Mouse (Mus musculus): ENCODE measurements around the gene Ccdc88a. TPM values are rescaled to one million over a fixed set of nuclear protein-coding genes. Genes with fewer than 3 reads are reported as not detected.

Ccdc88a gene
- polyA plus RNA-seq (2017; shearing (Covaris generic)): 0.56 TPM

DNA sequence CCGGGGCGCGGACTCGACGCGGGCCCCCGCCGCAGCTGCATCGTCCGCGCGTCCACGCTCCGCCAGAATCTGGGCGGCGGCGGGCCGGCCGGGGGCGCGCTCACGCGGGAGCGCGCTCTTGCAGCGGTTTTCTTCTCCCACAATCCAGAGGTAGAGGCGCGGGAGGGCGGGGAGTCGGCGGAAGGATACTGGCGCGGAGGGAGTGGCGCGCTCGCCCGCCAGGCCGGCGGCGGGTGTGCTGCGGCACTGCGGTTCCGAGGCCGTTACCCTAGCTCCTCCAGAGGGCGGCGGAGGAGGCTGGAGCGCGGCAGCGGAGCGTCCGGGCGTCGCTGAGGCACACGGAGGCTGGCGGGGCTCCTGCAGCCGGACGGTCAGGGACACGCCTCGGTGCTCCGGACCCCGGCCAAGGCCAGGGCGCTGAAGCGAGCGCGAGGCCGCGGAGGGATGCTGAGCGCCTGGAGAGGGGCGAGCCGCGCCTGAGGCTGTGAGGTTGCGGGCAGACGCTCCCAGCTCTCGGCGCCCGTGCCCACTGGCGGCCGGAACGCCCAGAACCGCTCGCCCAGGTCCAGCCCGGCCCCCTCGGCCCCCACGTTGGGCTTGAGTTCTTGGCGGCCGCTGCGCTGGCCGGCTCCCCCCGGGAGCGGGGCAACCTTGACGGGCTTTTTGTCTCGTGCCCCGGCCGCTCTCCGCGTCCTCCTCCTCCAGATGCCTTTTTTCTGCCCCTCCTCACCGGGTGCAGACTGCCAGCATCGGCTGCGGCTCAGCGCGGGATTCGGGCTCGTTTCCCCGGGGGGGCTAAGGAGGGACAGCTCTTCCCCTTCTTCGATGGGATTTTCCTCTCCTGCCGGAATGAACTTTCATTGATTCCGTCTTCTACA, at the start of gene Ccdc88a:
Gene Ccdc88a, plus strand, starts transcription at position 263 of the 878 bp plus-strand sequence.

GRCm38 (mm10) chr11:29514682-29515412, 141.4 kb downstream of the Ccdc88a start, which contains the start of gene Prorsd1:
TSS of gene Prorsd1 (minus strand) at chr11:29515033.

DNA sequence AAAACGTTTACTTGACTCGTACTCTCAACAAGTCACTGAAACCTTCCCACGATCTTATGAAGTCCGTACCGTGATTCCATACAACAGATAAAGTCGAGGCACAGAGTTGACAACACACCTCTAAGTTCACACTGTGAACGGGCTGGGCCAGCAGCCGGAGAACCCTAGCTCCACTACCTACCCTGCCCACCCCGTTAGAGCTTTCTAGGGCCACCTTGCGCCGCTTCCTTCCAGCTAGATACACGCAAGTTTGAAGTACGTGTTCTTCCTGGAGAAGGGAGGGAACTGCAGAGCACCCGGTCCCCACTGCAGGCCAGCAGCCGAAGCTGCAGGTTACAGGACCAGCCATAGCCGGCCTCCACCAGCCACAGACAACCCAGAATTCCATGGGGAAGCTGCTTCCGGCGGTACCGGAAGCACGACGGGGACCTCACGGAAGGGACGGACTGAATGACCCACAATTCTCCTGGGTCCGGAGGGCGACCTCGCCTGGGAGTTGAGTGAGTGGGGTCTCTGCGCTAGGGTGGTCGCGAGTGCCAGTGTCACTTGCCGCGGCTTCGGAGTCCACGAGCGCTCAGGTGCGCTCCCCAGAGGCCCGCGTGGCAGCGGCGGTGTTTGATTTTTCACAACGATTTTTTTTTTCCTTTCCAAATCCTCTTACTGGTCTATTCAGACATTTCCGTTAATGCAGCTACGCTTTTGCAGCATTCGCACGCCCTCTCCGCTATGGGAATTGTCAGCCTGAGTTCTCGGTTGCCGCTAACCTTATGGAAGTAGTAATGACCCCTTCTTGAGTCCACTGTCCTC, 152.7 kb downstream of the Ccdc88a start, which contains the start of gene Mtif2:
Gene Mtif2, plus strand, starts transcription at position 421 of the 807 bp plus-strand sequence.

GRCm38 (mm10) chr11:29547752-29548503, 174.5 kb downstream of the Ccdc88a start, which contains the start of the genes Clhc1 and Rps27a:
TSS of gene Clhc1 (plus strand) at chr11:29547950.
TSS of gene Rps27a (minus strand) at chr11:29548109.

Other genes with a start within 250 kb of the Ccdc88a start
- 29.1 TPM for gene Pnpt1, start 242.9 kb upstream of the Ccdc88a start, polyA plus RNA-seq (2017; shearing (Covaris generic))
- gene Ppp4r3b, start 200.8 kb upstream of the Ccdc88a start, polyA plus RNA-seq (2017; shearing (Covaris generic)): 149 TPM
- gene Cfap36, start 126.2 kb upstream of the Ccdc88a start, polyA plus RNA-seq (2017; shearing (Covaris generic)): 25.5 TPM
- gene Prorsd1, start 141.4 kb downstream of the Ccdc88a start, polyA plus RNA-seq (2017; shearing (Covaris generic)): 18.8 TPM
- gene Mtif2, start 152.8 kb downstream of the Ccdc88a start, polyA plus RNA-seq (2017; shearing (Covaris generic)): 18.9 TPM
- gene Clhc1, start 174.3 kb downstream of the Ccdc88a start, polyA plus RNA-seq (2017; shearing (Covaris generic)): 0.55 TPM
- 397 TPM for gene Rps27a, start 174.5 kb downstream of the Ccdc88a start, polyA plus RNA-seq (2017; shearing (Covaris generic))